Mouse (Mus musculus): ENCODE measurements around the gene Slc22a28. TPM values are rescaled to one million over a fixed set of nuclear protein-coding genes. Genes with fewer than 3 reads are reported as not detected.

Slc22a28 gene
- polyA plus RNA-seq, 1 experiment from 2014 or later: not detected

Other genes starting within 250 kb of the Slc22a28 start
- gene Slc22a27, start 166.0 kb downstream of the Slc22a28 start, polyA plus RNA-seq (2015; fragmentation: Nextera tagmentation; extraction: Ambion mirVana): 0.79 and 0.90 TPM in 2 replicates
- 0.08 and 0.15 TPM in 2 replicates for gene Slc22a29, start 86.9 kb upstream of the Slc22a28 start, polyA plus RNA-seq (2015; fragmentation: Nextera tagmentation; extraction: Ambion mirVana)

Measured in liver, postnatal 0 days (tissue).